ENCODE assay signal across 27 mouse cellular contexts in the genomic region with DNA sequence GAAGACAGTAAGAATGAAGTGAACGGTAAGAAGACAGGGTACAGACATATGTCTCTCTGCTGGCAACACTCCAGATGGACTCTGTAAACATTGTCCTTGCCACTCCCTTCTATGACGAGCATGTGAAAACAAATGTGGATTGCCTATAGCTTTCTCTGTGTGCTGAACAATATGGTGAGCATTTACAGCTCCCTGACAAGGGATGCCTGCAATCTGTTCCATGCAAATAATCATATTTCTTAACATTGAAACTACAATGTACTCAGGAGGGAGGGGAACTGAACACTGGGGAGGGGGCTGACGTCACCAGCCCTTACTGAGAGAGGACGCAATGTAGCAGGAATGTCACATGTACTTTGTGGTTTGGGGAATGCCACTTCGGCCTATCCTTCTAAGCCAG.
DNase-seq lines count a peak whose midpoint lies in the region; ATAC-seq and TF ChIP-seq lines count a peak whose summit lies in the region.
"Had no signal": no experiment of that assay in that cellular context is flagged by ENCODE, and none has a peak within 500 bp of the region (broad histone marks: within the 10 kb centered on the region; RNA-seq: fewer than 3 reads in every experiment).

No protein-coding gene starts in this region.

- H3K27ac ChIP-seq in forebrain, embryonic 15.5 days (replicated peaks) = no peak overlapping the region
- H3K27ac ChIP-seq in forebrain, embryonic 12.5 days = no peak overlapping the region
- no peak overlapping the region for H3K27ac ChIP-seq in lung, postnatal 0 days (ENCODE audit: low read length)
- H3K27ac ChIP-seq in forebrain, postnatal 0 days (ENCODE audit: low read depth, low read length) = no peak overlapping the region
- H3K27ac ChIP-seq: heart, embryonic 15.5 days; hindbrain, embryonic 14.5 days; liver, embryonic 13.5 days; macrophage; midbrain, embryonic 15.5 days; neural tube, embryonic 12.5 days had no signal

- no peaks in the 10 kb centered on the region for H3K27me3 ChIP-seq in forebrain, embryonic 15.5 days
- H3K27me3 ChIP-seq in forebrain, embryonic 12.5 days = no peaks in the 10 kb centered on the region
- H3K27me3 ChIP-seq in lung, postnatal 0 days (replicated peaks; ENCODE audit: insufficient read depth, low read length) = no peaks in the 10 kb centered on the region
- H3K27me3 ChIP-seq in forebrain, postnatal 0 days (ENCODE audit: insufficient read depth, low read length) = no peaks in the 10 kb centered on the region
- H3K27me3 ChIP-seq: CH12.LX; heart, embryonic 15.5 days; limb, embryonic 13.5 days; liver, embryonic 13.5 days; midbrain, embryonic 15.5 days; neural tube, embryonic 12.5 days; Patski had no signal

- ATAC-seq in forebrain, embryonic 15.5 days (replicated peaks) = peak; percentile 78
- ATAC-seq in forebrain, embryonic 12.5 days (ENCODE audit: low FRiP score) = no peak
- peak; percentile 88 for ATAC-seq in lung, postnatal 0 days
- ATAC-seq in forebrain, postnatal 0 days = peak; percentile 69
- ATAC-seq: midbrain, embryonic 15.5 days; Patski had no signal

- no peak overlapping the region for H3K4me2 ChIP-seq in forebrain, embryonic 15.5 days (replicated peaks)
- H3K4me2 ChIP-seq in forebrain, embryonic 12.5 days = no peak overlapping the region
- H3K4me2 ChIP-seq in lung, postnatal 0 days (replicated peaks; ENCODE audit: low read depth, low read length) = no peak overlapping the region
- H3K4me2 ChIP-seq in forebrain, postnatal 0 days (ENCODE audit: low read depth) = no peak overlapping the region
- H3K4me2 ChIP-seq: heart, embryonic 15.5 days; hindbrain, embryonic 14.5 days; limb, embryonic 13.5 days; liver, embryonic 13.5 days; midbrain, embryonic 15.5 days; neural tube, embryonic 12.5 days had no signal

- H3K9ac ChIP-seq in forebrain, embryonic 15.5 days (replicated peaks) = no peak overlapping the region
- H3K9ac ChIP-seq in forebrain, embryonic 12.5 days = no peak overlapping the region
- no peak overlapping the region for H3K9ac ChIP-seq in lung, postnatal 0 days (replicated peaks; ENCODE audit: low read depth)
- H3K9ac ChIP-seq in forebrain, postnatal 0 days = no peak overlapping the region
- H3K9ac ChIP-seq: heart, embryonic 15.5 days; hindbrain, embryonic 14.5 days; limb, embryonic 13.5 days; liver, embryonic 13.5 days; midbrain, embryonic 15.5 days; neural tube, embryonic 12.5 days had no signal

- no peaks in the 10 kb centered on the region for H3K36me3 ChIP-seq in forebrain, embryonic 15.5 days
- H3K36me3 ChIP-seq in forebrain, embryonic 12.5 days (replicated peaks) = no peaks in the 10 kb centered on the region
- no peaks in the 10 kb centered on the region for H3K36me3 ChIP-seq in lung, postnatal 0 days (ENCODE audit: insufficient read depth, low read length)
- no peaks in the 10 kb centered on the region for H3K36me3 ChIP-seq in forebrain, postnatal 0 days (ENCODE audit: insufficient read depth)
- H3K36me3 ChIP-seq: G1E; heart, embryonic 15.5 days; limb, embryonic 13.5 days; liver, embryonic 13.5 days; midbrain, embryonic 15.5 days; neural tube, embryonic 12.5 days had no signal

- TF ChIP-seq EP300 in lung, postnatal 0 days (IDR thresholded peaks at IDR 0.05) = peak; percentile 53; the same call in 1 of the 2 replicates

- TF ChIP-seq CTCF in lung, postnatal 0 days (IDR thresholded peaks at IDR 0.05) = no peak
- no peak for TF ChIP-seq CTCF in forebrain, postnatal 0 days (IDR thresholded peaks at IDR 0.05; ENCODE audit: low read depth)

- 66% methylated on average over 5 of the region's 5 CpGs for WGBS in forebrain, embryonic 15.5 days
- whole genome bisulfite sequencing in forebrain, embryonic 12.5 days = 86% methylated on average over 5 of the region's 5 CpGs
- whole genome bisulfite sequencing in lung, postnatal 0 days = 40% methylated on average over 5 of the region's 5 CpGs
- WGBS in forebrain, postnatal 0 days = 63% methylated on average over 5 of the region's 5 CpGs

- H3K4me3 ChIP-seq in forebrain, embryonic 15.5 days = no peak overlapping the region
- no peak overlapping the region for H3K4me3 ChIP-seq in forebrain, embryonic 12.5 days (replicated peaks)
- H3K4me3 ChIP-seq in lung, postnatal 0 days (ENCODE audit: low read depth, low read length) = no peak overlapping the region
- no peak overlapping the region for H3K4me3 ChIP-seq in forebrain, postnatal 0 days (ENCODE audit: low read depth, low read length)
- H3K4me3 ChIP-seq: heart, embryonic 15.5 days; limb, embryonic 13.5 days; liver, embryonic 13.5 days; midbrain, embryonic 15.5 days; neural tube, embryonic 12.5 days had no signal

- H3K4me1 ChIP-seq in forebrain, embryonic 15.5 days = no peaks in the 10 kb centered on the region
- no peaks in the 10 kb centered on the region for H3K4me1 ChIP-seq in forebrain, embryonic 12.5 days
- H3K4me1 ChIP-seq in lung, postnatal 0 days (ENCODE audit: insufficient read depth, low read depth, low read length) = 0 out of 2 replicates have a peak, but pooled peaks cover 3% of the 10 kb centered on the region
- no peaks in the 10 kb centered on the region for H3K4me1 ChIP-seq in forebrain, postnatal 0 days (ENCODE audit: insufficient read depth)
- H3K4me1 ChIP-seq: heart, embryonic 15.5 days; limb, embryonic 13.5 days; liver, embryonic 13.5 days; midbrain, embryonic 15.5 days; neural tube, embryonic 12.5 days had no signal

- DNase-seq in lung, postnatal 0 days (ENCODE audit: low spot score) = peak; percentile 83
- no peak for DNase-seq in lung, postnatal 25 days (ENCODE audit: low spot score)
- DNase-seq in forebrain, postnatal 0 days = no peak
- no peak for DNase-seq in urinary bladder, adult 2 months (ENCODE audit: low spot score)
- no peak for DNase-seq in cerebellum, adult 8-10 months
- DNase-seq: adrenal gland, postnatal 36 days; B cell, adult 2 months; cerebellum, adult 11 months; cerebellum, postnatal 10 days; gastrocnemius, postnatal 36 days; heart, postnatal 36 days; kidney, postnatal 36 days; layer of hippocampus, adult 9-11 months; liver, embryonic 13.5 days; right cerebral cortex, postnatal 25 days; thymus, adult 2 months had no signal

- H3K9me3 ChIP-seq in forebrain, embryonic 15.5 days = no peaks in the 10 kb centered on the region
- no peaks in the 10 kb centered on the region for H3K9me3 ChIP-seq in forebrain, embryonic 12.5 days
- no peaks in the 10 kb centered on the region for H3K9me3 ChIP-seq in lung, postnatal 0 days (ENCODE audit: low read length)
- H3K9me3 ChIP-seq in forebrain, postnatal 0 days (ENCODE audit: low read length) = no peaks in the 10 kb centered on the region
- H3K9me3 ChIP-seq: G1E; heart, embryonic 15.5 days; limb, embryonic 13.5 days; liver, embryonic 13.5 days; midbrain, embryonic 15.5 days; neural tube, embryonic 12.5 days had no signal
